Mouse (Mus musculus) c-Kit-positive CD71-positive TER-119-positive erythroid progenitor cells, embryonic 14.5 days (primary cell): ENCODE measurements around the gene Hck.
A peak's percentile ranks its signal among the peaks of the same experiment; 100 is the strongest.

Experiments used
- DNase-seq: peaks from one replicate; pipeline ENCODE4 v3.0.0-alpha.2; 2013; ENCODE audit warnings: low spot score

Hck gene

DNA sequence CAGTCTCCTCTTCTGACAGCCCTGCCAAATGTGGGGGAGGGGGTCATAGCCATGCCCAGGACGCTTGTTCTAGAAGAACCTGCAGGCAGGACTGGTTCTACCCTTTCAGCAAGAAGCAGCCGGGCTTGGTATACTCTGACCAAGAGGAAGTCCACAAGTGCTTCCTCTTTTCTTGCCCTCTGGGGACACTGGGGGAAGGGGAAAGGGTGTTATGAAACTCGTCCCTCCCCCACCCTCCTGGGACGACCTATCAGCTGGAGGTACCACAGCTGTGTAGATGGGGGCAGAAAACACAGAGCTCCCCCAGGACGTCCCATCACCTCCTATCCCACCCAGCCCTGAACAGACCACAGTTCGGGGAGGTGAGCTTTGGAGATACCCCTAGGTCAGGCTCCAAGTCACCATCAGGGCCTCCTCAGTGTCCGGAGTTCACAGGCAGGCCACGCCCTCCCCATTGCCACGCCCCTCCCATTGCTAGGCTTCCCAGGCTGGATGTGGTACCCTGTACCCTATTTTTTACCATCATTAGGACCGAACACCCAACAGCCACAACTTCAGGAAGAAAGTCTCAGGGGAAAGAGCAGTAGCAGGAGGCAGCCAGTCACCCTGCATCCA, 17.6 kb upstream of the Hck start:
- no peak for DNase-seq

DNA sequence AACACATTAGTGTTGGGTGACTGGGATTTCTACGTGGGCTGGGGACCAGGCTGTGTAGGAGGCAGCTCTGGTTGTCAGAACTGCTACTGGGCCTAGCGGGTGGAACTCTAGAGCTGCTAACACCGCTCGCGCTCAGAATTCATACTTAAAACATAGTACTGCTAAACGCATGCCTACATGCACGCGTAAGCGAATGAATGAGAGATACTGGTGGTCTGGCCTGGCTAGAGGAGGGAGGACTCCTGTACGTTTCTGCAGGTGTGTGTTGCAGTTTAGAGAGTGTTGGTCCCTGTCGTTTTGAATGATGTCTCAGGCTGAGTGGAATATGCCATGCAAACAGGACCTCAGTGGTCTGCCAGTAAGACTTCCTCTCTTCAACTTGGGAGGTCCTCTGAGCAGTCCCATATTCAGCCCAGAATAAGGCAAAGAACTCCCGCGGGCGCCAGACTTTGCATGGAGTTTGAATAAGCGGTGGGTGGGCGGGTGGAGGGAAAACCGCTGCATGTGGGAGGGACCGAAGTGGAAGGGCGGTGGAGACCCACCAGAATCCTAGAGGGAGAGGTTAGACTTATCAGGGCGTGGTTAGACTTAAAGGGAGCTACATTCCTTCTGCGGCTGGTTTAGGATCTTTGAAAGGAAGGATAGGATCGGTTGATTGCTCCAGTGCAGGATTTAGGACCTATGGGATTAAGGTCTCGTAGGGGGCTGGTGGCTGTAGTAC, 1.1 kb upstream of the Hck start:
- no peak for DNase-seq

DNA sequence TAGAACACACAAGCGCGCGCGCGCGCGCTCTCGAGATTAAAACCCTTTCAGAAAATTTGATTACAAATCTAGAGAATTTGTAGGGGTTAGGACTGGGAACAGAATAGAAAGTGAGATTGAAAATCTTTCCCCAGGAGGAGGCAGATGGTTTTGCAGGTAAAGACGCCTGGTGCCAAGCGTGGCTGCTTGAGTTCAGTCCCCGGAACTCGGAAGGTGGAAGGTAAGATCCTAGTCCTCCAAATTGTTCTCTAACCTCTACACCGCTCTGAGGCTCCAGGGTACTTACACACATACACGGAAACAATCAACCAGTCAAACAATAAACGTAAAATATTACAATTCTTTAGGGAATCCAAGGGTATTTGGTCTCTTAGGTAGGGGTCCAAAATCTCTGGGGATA, 466 bp upstream of the Hck start:
- DNase-seq: no peak

DNA sequence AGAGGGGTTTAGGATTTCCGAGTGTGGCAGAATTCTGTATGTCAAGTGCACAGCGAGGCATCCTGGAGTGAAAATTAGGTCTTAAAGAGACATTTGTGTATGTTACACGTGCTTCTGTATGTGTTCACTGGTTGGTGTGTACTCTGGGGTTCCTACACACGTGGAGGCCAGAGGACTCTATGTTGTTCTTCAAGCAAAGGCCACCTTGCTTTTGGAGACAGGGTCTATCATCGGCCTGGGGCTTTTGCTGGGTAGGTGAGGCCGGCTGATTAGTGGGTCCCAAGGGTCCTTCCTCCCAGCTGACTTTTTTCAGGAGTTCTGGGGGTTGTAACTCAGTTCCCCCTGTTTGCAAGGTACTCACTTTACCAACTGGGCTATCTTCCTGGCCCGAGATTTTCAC, 1.3 kb downstream of the Hck start:
- DNase-seq: no peak

DNA sequence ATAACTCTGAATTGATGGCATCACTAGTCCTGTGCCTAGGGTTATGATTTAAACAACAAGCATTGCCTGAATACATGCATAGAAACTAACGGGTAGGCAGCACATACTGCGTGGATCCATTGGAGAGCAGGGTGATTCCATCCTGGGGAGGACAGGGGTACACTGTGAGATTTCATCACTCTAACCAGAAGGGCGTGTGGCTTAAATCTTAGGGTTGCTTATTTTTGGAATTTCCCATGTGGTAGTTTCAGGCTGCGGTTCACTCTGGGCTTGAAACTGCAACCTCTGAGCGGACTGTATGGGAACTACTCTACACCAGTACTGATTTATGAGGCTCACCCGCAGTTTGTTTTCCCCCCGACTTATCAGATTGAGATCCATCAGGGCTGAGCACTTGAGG, 3.0 kb downstream of the Hck start:
- DNase-seq: no peak

DNA sequence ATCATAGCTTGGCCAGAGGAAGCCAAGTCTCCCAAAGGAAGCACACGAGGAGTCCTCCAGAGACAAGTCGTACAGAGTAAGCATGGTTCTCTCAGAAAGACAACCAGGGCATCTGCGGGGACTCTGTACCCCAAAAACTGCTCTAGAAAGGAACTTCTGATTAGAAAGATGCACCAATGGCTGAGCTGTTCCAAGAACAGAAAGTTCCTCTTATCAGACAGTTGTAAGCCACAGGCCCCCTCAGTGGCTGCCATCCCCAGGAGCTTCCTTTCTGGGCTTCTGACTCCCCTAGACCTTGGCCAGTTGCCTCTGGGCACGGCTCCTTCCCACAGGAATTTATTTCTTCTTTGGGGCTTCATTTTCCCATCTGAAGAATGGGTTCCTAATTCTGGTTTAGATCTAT, 7.4 kb downstream of the Hck start:
- no peak for DNase-seq

DNA sequence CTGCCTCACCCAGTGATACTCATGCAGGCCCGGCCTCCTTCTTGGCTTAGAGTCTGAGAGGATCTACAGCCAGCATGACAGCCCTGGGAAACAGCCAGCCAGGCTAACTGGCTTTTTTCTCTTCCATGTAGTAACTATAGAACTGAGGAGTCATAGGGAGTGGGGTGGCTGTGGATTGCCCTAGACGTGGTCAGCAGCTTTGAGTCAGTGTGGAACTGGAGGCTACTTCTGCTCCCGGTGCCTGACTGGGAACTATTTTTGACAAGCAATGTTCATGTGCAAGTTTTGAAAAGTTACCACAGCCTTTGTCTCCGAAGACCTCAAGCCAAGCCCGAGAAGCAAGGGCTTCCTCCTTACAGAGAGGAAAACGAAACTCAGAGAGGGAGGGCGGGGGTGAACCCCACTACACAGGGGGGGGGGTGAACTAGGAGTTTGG, 8.8 kb downstream of the Hck start:
- no peak for DNase-seq

DNA sequence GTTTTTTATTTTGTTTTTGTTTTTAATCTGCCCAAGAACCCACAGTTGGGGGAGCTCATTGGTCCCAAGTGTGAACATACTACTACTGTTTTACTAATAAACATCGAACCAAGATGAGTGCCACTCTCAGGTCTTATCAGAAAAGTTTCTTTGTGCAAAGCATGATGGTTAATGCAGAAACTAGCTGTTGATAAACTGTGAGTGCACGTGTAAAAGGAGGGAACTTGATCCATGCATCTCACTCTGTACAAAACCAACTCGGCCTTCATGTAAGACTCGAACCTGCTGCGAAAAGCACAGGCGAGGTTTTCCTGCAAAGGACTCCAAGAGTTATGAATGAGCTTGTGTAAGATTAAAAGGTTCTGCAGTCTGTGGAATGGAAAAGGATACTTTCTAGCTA, 11.2 kb downstream of the Hck start:
- no peak for DNase-seq

DNA sequence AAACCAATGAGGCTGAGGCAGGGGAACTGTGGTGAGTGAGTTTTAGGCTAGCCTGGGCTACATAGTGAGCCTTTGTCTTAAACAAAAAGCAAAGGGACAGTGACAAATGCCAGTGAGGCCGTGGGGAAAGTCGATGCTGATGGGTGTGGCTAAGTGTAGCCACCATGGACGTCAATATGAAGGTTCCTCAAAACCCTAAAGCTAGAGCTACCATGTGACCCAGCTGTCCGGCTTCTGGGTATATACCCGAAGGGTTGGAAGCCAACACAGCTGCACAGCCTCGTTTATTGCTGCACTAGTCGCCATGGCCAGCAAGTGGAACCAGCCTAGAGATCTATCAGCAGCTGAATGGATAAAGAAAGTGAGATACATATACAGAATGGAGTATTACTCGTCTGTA, 11.9 kb downstream of the Hck start:
- no peak for DNase-seq

DNA sequence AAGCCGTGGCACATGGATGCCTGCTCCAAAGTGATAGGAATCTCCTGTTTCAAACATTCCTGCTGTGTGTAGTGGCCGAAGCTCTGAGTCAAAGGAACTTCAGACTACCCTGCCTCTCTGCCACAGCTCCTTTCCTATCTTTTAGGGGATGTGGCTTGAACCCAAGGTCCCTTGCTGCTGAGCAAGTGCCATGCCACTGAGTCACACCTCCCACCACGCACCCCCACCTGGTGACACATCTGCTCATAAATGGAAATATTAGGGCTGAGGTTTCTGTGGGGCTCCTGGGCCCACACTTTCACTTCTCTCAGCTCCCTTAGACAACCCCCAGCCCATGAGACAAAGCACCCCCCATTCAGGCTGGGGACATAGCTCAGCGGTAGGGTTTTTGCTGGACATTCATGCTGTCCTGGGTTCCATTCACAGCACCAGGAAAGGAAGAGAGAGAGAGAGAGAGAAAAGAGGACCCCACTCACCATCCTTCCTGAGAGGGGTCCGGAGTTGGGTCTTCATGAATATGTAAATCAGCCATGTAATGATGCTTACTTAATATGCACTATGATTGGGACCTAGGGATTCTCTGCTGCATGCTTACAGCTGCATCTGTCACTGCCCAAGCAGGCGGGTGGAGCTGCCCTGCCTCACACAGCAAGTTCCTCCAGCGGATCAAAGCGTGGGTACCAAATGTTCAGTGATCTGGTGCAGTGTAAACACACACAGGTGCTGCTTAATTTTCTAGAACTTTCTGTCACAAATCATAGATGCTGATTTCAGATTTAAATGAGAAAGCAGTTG, 13.8 kb downstream of the Hck start:
- no peak for DNase-seq

DNA sequence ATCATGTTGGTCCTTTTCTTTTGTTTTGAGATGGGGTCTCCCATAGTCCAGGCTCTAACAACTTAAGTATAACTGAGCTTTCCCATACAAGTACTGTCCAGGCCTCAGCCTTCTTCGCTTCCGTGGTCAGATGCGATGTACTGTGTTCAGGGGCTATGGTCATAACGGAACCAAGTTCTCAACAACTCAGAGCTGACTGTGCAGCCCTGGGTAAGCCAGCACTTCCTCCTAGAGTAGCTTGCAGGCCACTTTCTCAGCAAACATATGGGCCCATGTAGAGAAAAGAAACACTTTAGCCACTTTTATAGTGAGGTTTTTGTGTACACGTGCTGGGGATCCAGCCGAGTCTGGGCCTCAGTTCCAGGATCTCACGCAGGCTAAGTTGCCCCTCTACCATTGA, 14.4 kb downstream of the Hck start:
- no peak for DNase-seq

DNA sequence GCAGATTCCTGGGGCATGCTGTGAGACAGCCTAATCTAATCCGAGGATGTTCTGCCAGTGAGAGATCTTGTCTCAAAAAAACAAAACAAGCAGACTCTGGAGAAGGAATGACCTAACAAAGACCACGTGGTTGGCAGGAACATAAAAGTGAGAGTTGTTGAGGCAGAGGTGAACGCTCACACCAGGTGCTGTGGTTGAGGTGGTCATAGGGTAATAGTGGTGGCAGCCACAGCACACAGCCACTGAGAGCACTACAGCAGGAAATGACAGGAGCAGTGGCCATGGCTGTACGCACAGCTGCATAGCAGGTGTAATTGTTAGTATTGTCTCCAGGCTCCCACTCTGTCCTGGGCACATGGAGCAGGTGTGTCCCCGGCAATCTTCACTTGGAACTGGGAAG, 17.6 kb downstream of the Hck start:
- DNase-seq: no peak

DNA sequence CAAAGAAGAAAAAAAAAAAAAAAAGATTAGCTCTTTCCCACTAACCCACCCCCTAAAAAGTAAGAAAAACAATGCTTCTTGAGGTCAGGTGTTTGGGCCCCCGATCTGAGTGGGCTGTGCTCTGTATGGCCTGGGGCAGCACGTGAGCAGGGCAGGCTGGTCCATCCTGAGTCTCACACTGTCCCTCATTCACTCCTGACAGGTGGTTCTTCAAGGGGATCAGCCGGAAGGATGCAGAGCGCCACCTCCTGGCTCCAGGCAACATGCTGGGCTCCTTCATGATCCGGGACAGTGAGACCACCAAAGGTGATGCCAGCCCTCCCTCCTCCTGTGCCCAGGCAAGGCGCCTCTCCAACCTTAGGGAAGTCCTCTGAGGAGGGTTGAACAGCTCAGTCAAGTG, 22.8 kb downstream of the Hck start:
- no peak for DNase-seq

DNA sequence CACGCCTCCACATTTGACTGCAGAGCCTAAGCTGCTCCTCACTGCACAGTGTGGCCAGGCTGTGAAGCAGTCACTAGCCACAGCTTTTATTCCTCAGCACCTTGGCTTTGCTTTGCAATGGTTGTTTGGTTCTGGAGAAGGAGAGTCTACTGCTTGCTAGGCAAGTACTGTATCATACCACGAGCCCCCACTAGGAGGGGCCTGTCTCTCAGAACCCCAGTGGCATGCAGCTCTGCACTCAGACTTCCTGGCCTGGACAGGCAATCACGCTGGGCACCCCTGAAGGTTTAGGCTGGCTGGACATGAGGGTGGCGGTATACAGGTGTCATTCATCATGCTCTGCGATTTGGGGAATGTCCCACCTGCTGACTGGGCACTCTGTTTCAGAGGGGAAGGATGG, 26.0 kb downstream of the Hck start:
- DNase-seq: no peak

DNA sequence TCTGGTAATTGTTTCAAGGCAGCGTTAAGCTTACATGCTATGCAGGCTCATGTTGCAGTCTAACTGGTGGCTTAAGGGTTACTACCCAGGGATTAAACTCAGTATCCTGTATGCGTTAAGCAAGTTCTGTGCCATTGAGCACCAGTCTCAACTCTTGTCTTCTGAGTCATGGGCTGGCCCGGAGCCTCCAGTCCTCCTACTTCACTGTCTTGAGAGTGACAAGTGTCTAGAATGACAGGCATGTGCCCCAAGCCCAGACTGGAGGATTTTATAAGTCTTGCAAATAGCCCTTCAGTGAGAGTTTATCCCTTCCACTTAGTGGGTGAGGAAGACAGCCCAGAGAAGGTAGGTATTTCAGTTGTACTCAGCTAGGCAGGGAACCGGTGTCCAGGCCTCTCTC, 27.9 kb downstream of the Hck start:
- no peak for DNase-seq

DNA sequence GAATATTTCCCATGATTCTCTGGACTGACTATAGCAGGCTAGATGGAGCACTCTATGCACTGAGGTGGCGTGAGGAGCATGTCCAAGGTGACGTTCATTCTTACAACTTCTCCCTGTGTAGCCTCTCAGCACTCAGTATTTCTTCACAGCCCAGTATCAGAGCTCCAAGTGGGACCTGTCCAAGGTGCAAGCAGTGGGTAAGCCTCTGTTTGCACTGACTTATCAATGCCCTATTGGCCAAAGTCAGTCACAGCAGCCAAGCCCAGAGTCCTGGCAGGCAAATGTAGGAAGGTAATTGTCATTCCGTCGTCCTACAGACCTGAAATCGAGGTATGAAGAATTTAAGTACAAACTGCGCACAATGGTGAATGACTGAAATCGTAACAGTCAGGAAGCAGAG, 30.9 kb downstream of the Hck start:
- DNase-seq: no peak

DNA sequence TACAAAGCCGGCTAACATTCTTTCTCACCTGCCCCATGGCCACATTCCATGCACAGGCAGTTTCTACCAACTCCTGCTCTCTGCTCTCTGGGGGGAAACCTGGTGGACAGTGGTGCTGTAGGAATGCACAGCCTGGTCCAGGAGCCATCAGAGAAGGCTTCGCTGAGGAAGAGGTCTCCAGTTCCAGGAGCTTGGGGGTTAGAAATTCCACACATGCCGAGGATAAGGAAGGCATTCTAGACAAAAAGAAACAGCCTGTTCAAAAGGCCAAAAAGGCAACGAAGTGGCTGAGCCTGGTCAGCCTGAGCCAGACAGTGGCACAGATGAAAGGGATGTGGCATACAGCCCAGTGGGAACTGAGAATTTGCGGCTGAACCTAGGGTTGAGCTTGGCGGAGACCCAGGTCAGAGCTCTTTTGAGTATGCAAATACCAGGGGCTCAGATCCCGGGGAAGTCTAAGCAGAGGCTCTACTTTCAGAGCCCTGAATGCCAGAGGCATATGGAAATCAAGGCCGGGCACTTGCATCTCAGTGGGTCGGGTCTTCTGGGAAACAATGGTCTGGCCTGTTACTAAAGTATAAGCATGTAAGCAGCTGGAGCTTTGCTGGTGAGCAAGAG, 31.8 kb downstream of the Hck start:
- no peak for DNase-seq

DNA sequence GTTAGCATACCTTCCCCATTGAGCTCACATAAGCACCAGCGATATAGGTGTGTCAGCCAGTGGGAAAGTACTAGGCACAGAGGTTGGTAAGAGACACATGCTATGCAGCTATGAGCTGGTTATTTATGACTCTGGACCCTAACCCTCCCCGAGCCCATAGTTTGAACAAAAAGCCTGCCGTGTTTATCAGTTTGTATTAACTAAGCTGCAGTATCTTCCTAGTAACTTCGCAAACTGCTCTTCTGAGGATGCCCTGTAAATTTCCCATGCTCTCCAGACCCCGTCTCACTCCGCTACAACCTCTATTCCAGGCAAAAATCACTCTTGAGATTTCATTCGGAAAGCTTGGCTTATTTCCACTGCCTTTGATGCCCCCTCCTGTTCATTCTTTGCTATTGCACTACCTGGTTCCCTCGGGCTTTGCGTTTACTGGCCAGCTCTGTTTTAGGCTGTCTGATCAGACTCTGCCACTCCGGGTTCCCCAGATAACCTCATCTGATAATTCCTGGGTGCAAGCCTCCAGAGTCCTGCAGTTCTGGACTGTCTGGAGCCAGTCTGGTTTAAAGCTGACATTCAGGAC, 34.4 kb downstream of the Hck start:
- peak; percentile 38 for DNase-seq

DNA sequence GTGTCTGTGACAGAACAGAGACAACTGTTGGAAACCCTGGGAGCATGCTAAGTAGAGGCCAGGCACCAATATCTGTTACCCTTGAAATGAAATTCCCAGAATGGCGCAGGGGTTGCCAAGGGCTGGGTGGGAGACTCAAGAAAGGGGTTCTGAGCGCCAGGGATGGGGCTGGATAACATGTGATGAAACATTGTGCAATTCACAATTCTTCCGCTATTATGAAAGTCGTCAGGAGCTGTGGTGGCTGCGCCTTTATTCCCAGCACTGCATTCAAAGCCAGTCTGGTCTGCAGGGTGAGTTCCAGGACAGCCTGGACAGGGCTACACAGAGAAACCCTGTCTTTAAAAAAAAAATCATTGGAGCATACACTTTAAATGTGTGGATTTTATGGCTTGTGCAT, 37.1 kb downstream of the Hck start:
- no peak for DNase-seq

DNA sequence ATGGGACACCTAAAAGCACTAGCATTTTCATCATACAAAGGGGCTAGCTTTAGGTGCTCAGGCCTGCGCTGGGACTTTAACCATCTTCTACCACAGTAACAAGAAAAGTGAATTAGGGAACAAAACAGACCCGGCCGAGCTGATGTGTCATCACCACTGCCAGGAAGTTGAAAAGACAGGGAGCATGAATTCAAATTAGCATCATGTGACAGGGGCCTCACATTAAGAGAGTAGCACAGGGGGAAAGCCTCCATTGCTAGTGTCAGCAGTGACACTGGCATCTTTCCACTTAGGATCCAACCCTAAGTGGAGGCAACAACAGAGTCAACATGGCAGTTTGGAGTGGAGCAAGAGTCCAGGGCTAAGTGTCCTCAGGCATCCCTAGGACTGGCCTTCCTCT, 39.0 kb downstream of the Hck start:
- no peak for DNase-seq

DNA sequence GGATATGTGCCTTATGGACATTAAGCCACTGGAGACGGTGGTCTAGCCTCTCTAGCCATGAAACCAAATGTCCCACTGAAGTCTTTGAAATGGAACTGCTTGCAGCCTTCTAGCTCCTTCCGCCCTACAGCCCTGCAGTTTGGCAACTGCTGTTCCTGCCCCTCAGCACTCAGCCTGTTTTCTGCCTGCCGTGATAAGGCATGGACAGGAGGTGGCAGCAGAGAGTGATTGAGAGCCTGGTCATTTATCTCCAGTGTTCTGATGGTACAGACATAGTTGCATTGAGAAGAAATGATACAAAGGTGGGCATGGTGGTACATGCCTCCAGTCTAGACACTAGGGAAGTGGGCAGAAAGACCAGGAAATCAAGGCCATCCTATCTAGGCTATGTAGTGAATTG, 39.4 kb downstream of the Hck start:
- peak; percentile 66 for DNase-seq

DNA sequence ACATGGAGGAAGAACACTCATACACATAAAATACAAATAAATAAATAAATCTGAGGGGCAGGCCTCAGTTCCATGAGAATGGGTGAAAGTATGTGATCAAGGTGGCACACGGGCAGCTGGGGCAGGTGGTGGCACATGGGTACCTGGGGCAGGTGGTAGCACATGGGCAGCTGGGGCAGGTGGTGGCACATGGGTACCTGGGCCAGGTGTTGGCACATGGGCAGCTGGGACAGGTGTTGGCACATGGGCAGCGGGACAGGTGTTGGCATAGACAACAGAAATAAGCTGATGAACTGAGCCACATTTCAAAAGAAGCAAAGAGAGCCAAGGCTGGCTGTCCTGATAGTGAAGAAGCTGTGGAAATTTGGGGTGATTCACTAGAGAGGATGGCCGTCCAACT, 41.5 kb downstream of the Hck start:
- DNase-seq: no peak

DNA sequence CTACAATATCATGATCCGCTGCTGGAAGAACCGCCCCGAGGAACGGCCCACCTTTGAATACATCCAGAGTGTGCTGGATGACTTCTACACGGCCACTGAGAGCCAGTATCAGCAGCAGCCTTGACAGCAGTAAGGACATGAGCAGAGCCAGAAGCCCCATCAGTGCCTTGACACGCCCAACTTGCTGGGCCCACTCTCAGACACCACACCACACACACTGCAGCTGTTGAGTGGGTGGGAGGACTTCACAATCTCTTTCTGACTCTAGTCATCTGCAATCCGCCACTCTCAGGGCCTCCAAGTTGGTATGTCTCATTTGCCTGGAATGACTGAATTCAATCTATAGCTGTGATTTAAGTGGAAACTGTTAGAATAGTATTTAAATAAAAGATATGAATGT, 42.8 kb downstream of the Hck start:
- DNase-seq: no peak
